Mouse (Mus musculus) retina, adult 2 months (tissue): Measurements from ENCODE around the gene Zdhhc6.

Source experiments
- DNase-seq: peaks from one replicate; pipeline ENCODE4 v3.0.0-alpha.2; 2012; ENCODE audit warnings: low read depth, low spot score

The Zdhhc6 gene

GRCm38 (mm10) chr19:55315452-55316108 lies at the start of gene Zdhhc6:
Zdhhc6 (minus strand) TSS chr19:55316032.
- no peak for DNase-seq

- no peak for DNase-seq
Measured at GRCm38 (mm10) chr19:55362606-55363005, 46.8 kb upstream of the Zdhhc6 start.

- no peak for DNase-seq
Measured at GRCm38 (mm10) chr19:55350673-55351378, 35.0 kb upstream of the Zdhhc6 start.

GRCm38 (mm10) chr19:55348187-55348586 lies 32.4 kb upstream of the Zdhhc6 start:
- no peak for DNase-seq

- DNase-seq = no peak
Measured at GRCm38 (mm10) chr19:55343274-55343673, 27.4 kb upstream of the Zdhhc6 start.

- no peak for DNase-seq
Measured at GRCm38 (mm10) chr19:55342423-55342822, 26.6 kb upstream of the Zdhhc6 start.

- DNase-seq = no peak
Measured at GRCm38 (mm10) chr19:55341377-55341776, 25.5 kb upstream of the Zdhhc6 start.

- no peak for DNase-seq
Measured at GRCm38 (mm10) chr19:55340521-55340920, 24.7 kb upstream of the Zdhhc6 start.

GRCm38 (mm10) chr19:55337664-55338063 lies 21.8 kb upstream of the Zdhhc6 start:
- no peak for DNase-seq

GRCm38 (mm10) chr19:55337066-55337465 lies 21.2 kb upstream of the Zdhhc6 start:
- DNase-seq = no peak

GRCm38 (mm10) chr19:55336441-55336840 lies 20.6 kb upstream of the Zdhhc6 start:
- no peak for DNase-seq

- peak; percentile 18 for DNase-seq
Measured at GRCm38 (mm10) chr19:55335881-55336280, 20.0 kb upstream of the Zdhhc6 start.

GRCm38 (mm10) chr19:55332641-55333268 lies 16.9 kb upstream of the Zdhhc6 start:
- DNase-seq = peak; percentile 60

- no peak for DNase-seq
Measured at GRCm38 (mm10) chr19:55331776-55332175, 15.9 kb upstream of the Zdhhc6 start.

GRCm38 (mm10) chr19:55327510-55327909 lies 11.7 kb upstream of the Zdhhc6 start:
- no peak for DNase-seq

GRCm38 (mm10) chr19:55322604-55323003 lies 6.8 kb upstream of the Zdhhc6 start:
- DNase-seq = no peak

- no peak for DNase-seq
Measured at GRCm38 (mm10) chr19:55319521-55319920, 3.7 kb upstream of the Zdhhc6 start.

GRCm38 (mm10) chr19:55319036-55319435 lies 3.2 kb upstream of the Zdhhc6 start:
- DNase-seq = no peak

GRCm38 (mm10) chr19:55316901-55317300 lies 1.1 kb upstream of the Zdhhc6 start:
- no peak for DNase-seq

GRCm38 (mm10) chr19:55316109-55316714 lies 380 bp upstream of the Zdhhc6 start, which contains the start of gene Vti1a:
Vti1a (plus strand) TSS chr19:55316295.
- peak; percentile 86 for DNase-seq

- no peak for DNase-seq
Measured at GRCm38 (mm10) chr19:55313649-55314048, 2.2 kb downstream of the Zdhhc6 start.

- DNase-seq = no peak
Measured at GRCm38 (mm10) chr19:55311874-55312273, 4.0 kb downstream of the Zdhhc6 start.
